Mouse (Mus musculus) ES-E14 (cell line): ENCODE results near the gene Kdelr3. TPM values are rescaled to one million over a fixed set of nuclear protein-coding genes. Genes with fewer than 3 reads are reported as not detected.

Experiments
- DNase-seq: peaks from one replicate; pipeline ENCODE4 v3.0.0-alpha.2; 2013; ENCODE audit warnings: low read depth, low spot score
- H3K27ac ChIP-seq: 2 replicates; pipeline ENCODE4 v1.5.1; 2012; ENCODE audit warnings: low read depth, mild to moderate bottlenecking, low read length, moderate library complexity, mixed read lengths; ENCODE audit not compliant: poor library complexity, insufficient read depth, severe bottlenecking
- H3K36me3 ChIP-seq: 2 replicates; pipeline ENCODE4 v1.6.1; 2012; ENCODE audit warnings: mild to moderate bottlenecking, low read length, moderate library complexity, mixed read lengths; ENCODE audit not compliant: control insufficient read depth, poor library complexity, insufficient read depth, severe bottlenecking
- H3K4me1 ChIP-seq, 2 experiments: fragments of 150-350 bp in 1 of 2; sonication (generic) in 1 of 2; 2 replicates each; pipeline ENCODE4 v1.6.1; 2012; ENCODE audit warnings: low read length in 2 of 2, mild to moderate bottlenecking in 1 of 2, mixed read lengths in 1 of 2; ENCODE audit not compliant: control insufficient read depth in 2 of 2, insufficient read depth in 2 of 2, poor library complexity in 1 of 2
- H3K4me3 ChIP-seq, 2 experiments: fragments of 150-350 bp in 1 of 2; sonication (generic) in 1 of 2; 2 replicates each; pipeline ENCODE4 v1.5.1; 2012; ENCODE audit warnings: low read length in 2 of 2, low read depth in 1 of 2, mild to moderate bottlenecking in 1 of 2, mixed read lengths in 1 of 2; ENCODE audit not compliant: insufficient read depth in 1 of 2, poor library complexity in 1 of 2, severe bottlenecking in 1 of 2
- H3K9ac ChIP-seq: 2 replicates; pipeline ENCODE4 v1.6.1; 2012; ENCODE audit warnings: low read depth, mild to moderate bottlenecking, low read length, mixed read lengths; ENCODE audit not compliant: poor library complexity, insufficient read depth, severe bottlenecking
- H3K9me3 ChIP-seq: fragments of 150-350 bp; sonication (generic); 2 replicates; pipeline ENCODE4 v1.6.1; 2012; ENCODE audit warnings: low read depth, mild to moderate bottlenecking, low read length; ENCODE audit not compliant: control insufficient read depth, insufficient read depth
- CHD2 ChIP-seq: IDR thresholded peaks from 2 replicates; pipeline ENCODE4 v1.6.1; 2014; ENCODE audit warnings: mild to moderate bottlenecking, low read depth, low read length, inconsistent platforms
- HCFC1 ChIP-seq: IDR thresholded peaks from 2 replicates; pipeline ENCODE4 v1.6.1; 2012; ENCODE audit warnings: low read length, inconsistent platforms, borderline replicate concordance; ENCODE audit not compliant: insufficient read depth
- MAFK ChIP-seq: IDR thresholded peaks from 2 replicates; pipeline ENCODE4 v1.6.1; 2014; ENCODE audit warnings: mild to moderate bottlenecking, low read depth, low read length, inconsistent platforms; ENCODE audit not compliant: insufficient read depth
- ZC3H11A ChIP-seq: IDR thresholded peaks from 2 replicates; pipeline ENCODE4 v1.6.1; 2012; ENCODE audit warnings: low read depth, mild to moderate bottlenecking, inconsistent platforms, low read length, borderline replicate concordance
- ZNF384 ChIP-seq: IDR thresholded peaks from 2 replicates; pipeline ENCODE4 v1.6.1; 2012; ENCODE audit warnings: low read depth, low read length, inconsistent platforms
- in situ Hi-C, 2 experiments: fragments of 600-800 bp; cut with MboI; formaldehyde crosslinking; loops; one replicate each; pipeline ENCODE4 v1.15.1; 2025; ENCODE audit warnings: low sequenced_read_pairs in 2 of 2, inconsistent platforms in 1 of 2; ENCODE audit not compliant: unreplicated experiment in 2 of 2
- total RNA-seq: library from RNA; depleted of rRNA; stranded (reverse); fragments of 300-350 nt; gene quantifications from 2 replicates; pipeline ENCODE4 v1.2.3, GENCODE M21; 2012

Kdelr3 gene
- total RNA-seq, 1 experiment, result 16.2 TPM

DNA sequence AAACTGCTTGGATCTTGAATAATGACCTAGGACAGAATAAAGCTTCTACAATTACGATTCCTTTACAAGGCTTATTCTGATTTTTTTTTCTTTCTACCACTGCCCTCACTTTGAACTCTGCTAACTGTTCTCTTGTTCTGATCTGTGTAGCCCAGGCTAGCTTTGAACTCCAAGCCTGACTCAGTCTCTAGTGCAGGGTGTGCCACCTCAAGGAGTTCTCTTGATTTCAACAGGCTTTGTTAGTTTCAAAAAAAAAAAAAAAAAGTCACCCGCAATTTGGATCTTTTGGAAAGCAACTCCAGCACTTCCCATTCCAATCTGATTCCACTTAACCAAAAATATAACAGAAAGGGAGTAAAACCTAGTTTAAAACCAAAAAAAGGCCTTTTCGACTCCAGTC is 29.3 kb downstream of the Kdelr3 start:
- peak overlapping the region; percentile 98 for H3K9ac ChIP-seq

DNA sequence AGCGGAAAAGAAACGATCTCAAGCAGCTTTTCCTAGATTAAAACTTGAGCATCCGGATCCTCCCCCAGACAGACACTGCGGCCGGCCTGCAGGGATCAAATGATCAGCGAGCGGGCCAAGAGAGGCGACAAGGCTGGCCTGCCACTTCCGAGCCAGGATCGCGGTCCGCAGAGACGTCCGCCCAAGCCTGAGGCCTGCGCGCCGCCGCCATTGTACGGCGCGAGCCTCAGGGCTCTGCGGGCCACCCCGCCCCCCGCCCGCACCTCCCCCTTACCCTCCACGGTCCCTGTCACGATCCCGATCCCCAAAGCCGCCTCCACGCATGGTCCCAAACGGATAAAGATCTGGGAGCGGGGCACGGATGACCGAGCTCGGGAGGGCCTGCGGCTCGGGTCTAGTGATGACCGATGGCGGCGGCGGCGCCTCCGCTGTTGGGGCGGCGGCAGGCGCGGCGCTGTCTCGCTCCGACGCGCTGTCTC is 29.7 kb downstream of the Kdelr3 start:
- Histone ChIP-seq H3K9ac (peak overlapping the region; percentile 98), H3K27ac (peak overlapping the region; percentile 93), H3K9me3 (no peaks in the 10 kb centered on the region), H3K4me3 (peak overlapping the region; percentile 32 to 92), H3K36me3 (peaks cover 20% of the 10 kb centered on the region), H3K4me1 (peaks cover 0 to 4% of the 10 kb centered on the region in 2 experiments; a peak in 1 of 4 replicates)
- DNase-seq, result no peak
- no peak for TF ChIP-seq ZNF384
- TF ChIP-seq HCFC1, result peak; percentile 41; the same call in 1 of the 2 replicates
- TF ChIP-seq MAFK, result no peak
- no peak for TF ChIP-seq CHD2
- TF ChIP-seq ZC3H11A, result no peak
- in situ Hi-C loops, result no loop called here

More for the DNA sequence above, 29.3 kb downstream of the Kdelr3 start:
- Histone ChIP-seq H3K36me3 (peaks cover 24% of the 10 kb centered on the region), H3K4me1 (peaks cover 0 to 4% of the 10 kb centered on the region in 2 experiments; a peak in 1 of 4 replicates), H3K27ac (no peak overlapping the region; the same call in 1 of the 2 replicates), H3K9me3 (no peaks in the 10 kb centered on the region), H3K4me3 (peak overlapping the region; percentile 32 to 92)
- TF ChIP-seq ZNF384 (no peak), CHD2 (no peak), MAFK (no peak), ZC3H11A (no peak), HCFC1 (no peak)
- no peak for DNase-seq
- in situ Hi-C loops, result no loop called here

DNA sequence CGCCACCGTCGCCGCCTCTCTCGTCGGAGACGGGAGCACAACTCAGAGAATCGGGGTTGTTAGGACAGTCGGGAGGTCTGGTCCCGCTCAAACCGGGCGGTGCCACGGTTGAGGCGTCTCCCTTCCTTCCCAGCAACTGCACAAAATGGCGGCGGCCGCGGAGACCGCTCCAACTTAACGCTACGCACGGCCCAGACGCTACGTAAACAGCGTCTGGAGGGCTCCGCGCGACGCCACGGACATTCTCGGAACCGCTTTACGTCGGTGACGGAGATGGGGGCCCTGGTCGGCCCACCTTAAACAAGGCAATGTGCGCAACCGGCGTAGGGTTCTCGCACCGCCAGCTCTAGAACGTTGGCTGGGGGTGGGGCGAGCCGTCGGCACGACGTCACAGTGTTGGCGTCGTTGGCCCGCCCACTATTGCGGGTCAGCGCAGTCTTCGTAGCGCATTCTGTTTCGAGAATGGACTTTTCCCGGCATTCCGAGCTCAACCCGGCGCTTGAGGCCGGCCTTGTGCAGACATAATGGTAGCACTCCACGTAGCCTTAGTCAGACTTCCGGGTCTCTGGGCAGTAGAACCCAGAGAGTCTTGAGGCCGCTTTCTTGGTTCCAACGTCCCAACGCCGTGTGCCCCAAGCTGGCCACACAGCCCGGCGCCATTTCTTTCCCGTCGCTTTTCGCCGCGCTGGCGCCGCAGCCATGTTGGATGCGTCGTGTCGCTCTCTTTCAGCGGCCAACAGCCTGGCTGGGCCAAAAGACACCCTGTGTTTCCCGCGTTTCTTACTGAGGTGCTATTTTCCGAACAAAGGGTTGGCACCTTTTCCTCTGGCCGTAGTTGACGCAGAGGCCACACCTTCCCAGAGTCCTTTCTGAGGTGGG is 30.4 kb downstream of the Kdelr3 start, which contains the start of gene Ddx17:
TSS of gene Ddx17 (minus strand) at position 332 of the 879 bp plus-strand sequence.
- peak within 1 kb of the TSS; percentile 98 for H3K9ac ChIP-seq
- H3K36me3 ChIP-seq, result peaks cover 15% of the 10 kb centered on the region
- no peak for TF ChIP-seq CHD2
- no peak for TF ChIP-seq MAFK
- no peak for TF ChIP-seq ZC3H11A
- no peak for TF ChIP-seq ZNF384
- no peak for TF ChIP-seq HCFC1
- H3K27ac ChIP-seq, result peak within 1 kb of the TSS; percentile 93
- H3K4me1 ChIP-seq, result peaks cover 0 to 4% of the 10 kb centered on the region in 2 experiments; a peak in 1 of 4 replicates
- no peaks in the 10 kb centered on the region for H3K9me3 ChIP-seq
- in situ Hi-C loops, result no loop called here
- peak within 1 kb of the TSS; percentile 32 to 92 for H3K4me3 ChIP-seq
- DNase-seq, result peak; percentile 96

DNA sequence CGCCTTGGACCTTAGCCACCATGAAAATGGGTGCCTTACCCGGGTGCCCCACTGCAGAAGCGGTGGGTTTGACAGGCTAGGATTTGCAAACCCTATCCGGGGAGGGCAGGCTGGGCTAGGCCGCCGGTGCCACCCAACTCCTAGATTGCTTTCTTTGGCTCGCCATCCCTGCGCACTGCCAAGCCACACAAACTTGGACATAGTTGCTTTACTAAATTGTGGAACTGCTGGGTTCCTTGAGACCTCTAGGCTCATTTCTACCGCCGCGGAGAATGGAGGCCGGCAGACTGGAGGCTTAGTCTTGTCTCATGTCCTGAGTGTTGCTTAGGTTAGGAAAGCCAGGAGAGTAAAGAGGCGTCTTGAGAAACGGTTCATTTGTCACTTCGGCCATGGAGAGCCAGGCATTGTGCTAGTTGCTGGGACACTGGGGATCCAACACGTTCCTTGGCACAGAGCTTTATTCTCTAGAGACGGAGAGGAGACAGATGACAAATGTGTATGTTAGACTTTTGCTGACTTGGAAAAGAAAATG is 31.1 kb downstream of the Kdelr3 start:
- peak overlapping the region; percentile 2 to 59 for H3K4me3 ChIP-seq
- H3K27ac ChIP-seq, result peak overlapping the region; percentile 90
- no peaks in the 10 kb centered on the region for H3K9me3 ChIP-seq
- in situ Hi-C loops, result no loop called here
- no peak for DNase-seq
- peaks cover 11% of the 10 kb centered on the region for H3K36me3 ChIP-seq
- peak overlapping the region; percentile 87 for H3K9ac ChIP-seq
- peaks cover 0 to 4% of the 10 kb centered on the region in 2 experiments; a peak in 1 of 4 replicates for H3K4me1 ChIP-seq
- no peak for TF ChIP-seq HCFC1
- TF ChIP-seq ZNF384, result no peak
- no peak for TF ChIP-seq MAFK
- no peak for TF ChIP-seq CHD2
- TF ChIP-seq ZC3H11A, result no peak
